Mouse (Mus musculus): ENCODE measurements around the gene Tmem217.

- TF ChIP-seq POLR2A (IDR thresholded peaks at IDR 0.05; ENCODE audit: low read depth, low read length), result no peak
- TF ChIP-seq CTCF (IDR thresholded peaks at IDR 0.05; ENCODE audit: extremely low read depth, insufficient read depth, insufficient read length, insufficient replicate concordance), result no peak
Measured at GRCm38 (mm10) chr17:29508927-29509608, 43.1 kb downstream of the Tmem217 start.

Measured in spleen, adult 2 months (tissue).